Mouse (Mus musculus): ENCODE results near the gene Commd4. TPM values are rescaled to one million over a fixed set of nuclear protein-coding genes. Genes with fewer than 3 reads are reported as not detected.

Gene Commd4
- polyA plus RNA-seq, 1 experiment, result 4.1 TPM

DNA sequence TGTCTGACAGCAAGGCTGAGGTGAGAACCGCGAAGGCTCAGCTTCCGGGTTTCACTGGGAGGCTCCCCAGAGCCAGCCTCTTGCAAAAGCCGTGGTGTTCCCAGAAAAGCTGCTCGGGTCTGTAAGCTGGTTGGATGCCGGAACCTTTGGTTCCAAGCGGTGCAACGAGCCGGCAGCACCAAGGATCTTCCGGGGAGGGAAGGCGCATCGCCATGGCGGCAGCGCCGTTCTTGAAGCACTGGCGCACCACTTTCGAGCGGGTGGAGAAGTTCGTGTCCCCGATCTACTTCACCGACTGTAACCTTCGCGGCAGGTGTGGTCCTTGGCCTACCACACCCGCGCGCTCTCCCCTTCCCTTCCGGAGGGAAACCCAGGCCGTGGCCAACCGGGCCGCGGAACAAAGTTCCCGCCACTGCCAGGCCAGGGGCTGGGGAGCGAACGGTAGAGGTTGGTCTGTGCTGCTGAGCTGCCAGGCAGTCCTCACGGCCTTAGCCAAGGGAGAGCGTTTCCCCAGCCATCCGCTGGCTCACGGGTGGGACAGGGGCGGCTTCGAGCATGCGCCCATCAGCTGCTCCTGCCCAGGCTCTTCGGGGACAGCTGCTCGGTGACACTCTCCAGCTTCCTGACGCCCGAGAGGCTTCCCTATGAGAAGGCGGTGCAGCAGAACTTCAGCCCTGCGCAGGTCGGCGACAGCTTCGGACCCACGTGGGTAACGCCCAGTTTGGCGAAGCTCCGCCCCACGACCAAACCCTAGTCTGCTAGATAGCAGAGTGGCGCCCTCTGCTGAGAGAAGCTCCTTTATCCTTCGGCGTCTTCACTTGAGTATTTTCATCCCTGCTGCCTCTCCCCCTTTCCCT lies 27.3 kb downstream of the Commd4 start, which contains the start of gene Man2c1:
Gene Man2c1, plus strand, starts transcription at position 114 of the 857 bp plus-strand sequence.
- Histone ChIP-seq H3K9me3 (ENCODE audit: control insufficient read depth, low read length) (no peaks in the 10 kb centered on the region), H3K36me3 (ENCODE audit: control insufficient read depth) (peaks cover 59% of the 10 kb centered on the region), H3K27me3 (ENCODE audit: control insufficient read depth) (no peaks in the 10 kb centered on the region), H3K4me3 (replicated peaks) (peak within 1 kb of the TSS; percentile 77), H3K4me1 (ENCODE audit: control insufficient read depth) (peaks cover 25% of the 10 kb centered on the region)
- TF ChIP-seq GATA1 (IDR thresholded peaks at IDR 0.05; ENCODE audit: low read length), result no peak

GRCm38 (mm10) chr9:57129641-57130040 lies 28.5 kb downstream of the Commd4 start:
- H3K27me3 ChIP-seq (ENCODE audit: control insufficient read depth), result no peaks in the 10 kb centered on the region
- peak overlapping the region; percentile 77 for H3K4me3 ChIP-seq (replicated peaks)
- H3K4me1 ChIP-seq (ENCODE audit: control insufficient read depth), result peaks cover 25% of the 10 kb centered on the region
- TF ChIP-seq TAL1 (IDR thresholded peaks at IDR 0.05; ENCODE audit: low read length) (no peak), GATA1 (IDR thresholded peaks at IDR 0.05; ENCODE audit: low read length) (no peak)
- H3K36me3 ChIP-seq (ENCODE audit: control insufficient read depth), result peaks cover 59% of the 10 kb centered on the region
- no peaks in the 10 kb centered on the region for H3K9me3 ChIP-seq (ENCODE audit: control insufficient read depth, low read length)

DNA sequence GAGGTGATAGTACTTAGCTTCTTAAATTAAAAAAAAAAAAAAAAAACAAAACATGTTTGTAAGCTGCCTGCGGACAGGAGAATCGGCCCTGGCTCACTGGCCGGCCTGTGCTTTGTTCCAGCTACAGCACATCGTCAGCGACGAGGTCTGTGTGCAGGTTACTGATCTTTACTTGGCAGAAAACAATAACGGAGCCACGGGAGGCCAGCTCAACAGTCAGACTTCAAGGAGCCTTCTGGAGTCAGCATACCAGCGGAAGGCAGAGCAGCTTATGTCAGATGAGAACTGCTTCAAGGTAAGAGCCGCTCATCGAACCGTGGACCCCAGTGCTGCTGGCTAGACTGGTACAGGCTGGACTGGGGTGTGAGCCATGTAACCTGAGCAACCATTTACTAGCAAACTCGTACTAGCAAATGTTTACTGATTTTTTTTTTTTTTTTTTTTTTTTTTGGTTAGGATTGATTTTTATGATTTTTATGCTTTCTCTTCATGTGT lies 40.8 kb downstream of the Commd4 start:
- TF ChIP-seq GATA1 (IDR thresholded peaks at IDR 0.05; ENCODE audit: low read length), result no peak
- TF ChIP-seq TAL1 (IDR thresholded peaks at IDR 0.05; ENCODE audit: low read length), result no peak
- no peak overlapping the region for H3K4me3 ChIP-seq (replicated peaks)
- no peaks in the 10 kb centered on the region for H3K9me3 ChIP-seq (ENCODE audit: control insufficient read depth, low read length)
- H3K36me3 ChIP-seq (ENCODE audit: control insufficient read depth), result peaks cover 98% of the 10 kb centered on the region
- no peaks in the 10 kb centered on the region for H3K4me1 ChIP-seq (ENCODE audit: control insufficient read depth)
- no peaks in the 10 kb centered on the region for H3K27me3 ChIP-seq (ENCODE audit: control insufficient read depth)

Other genes with a start within 250 kb of the Commd4 start
- not detected in 2 replicates for gene Snx33, start 230.0 kb downstream of the Commd4 start, polyA plus RNA-seq (2012)
- gene Imp3, start 220.9 kb downstream of the Commd4 start, polyA plus RNA-seq (2012), result 5.7 TPM in 2 replicates
- 0.11 TPM in 1 of 2 replicates, not detected in the other for gene Snupn, start 207.5 kb downstream of the Commd4 start, polyA plus RNA-seq (2012)
- gene Ptpn9, start 163.4 kb downstream of the Commd4 start, polyA plus RNA-seq (2012), result 0.21 and 0.24 TPM in 2 replicates
- 0.63 and 0.75 TPM in 2 replicates for gene Sin3a, start 86.3 kb downstream of the Commd4 start, polyA plus RNA-seq (2012)
- 4.7 and 5.2 TPM in 2 replicates for gene Man2c1, start 27.6 kb downstream of the Commd4 start, polyA plus RNA-seq (2012)
- 0.10 and 0.19 TPM in 2 replicates for gene Neil1, start 10.0 kb downstream of the Commd4 start, polyA plus RNA-seq (2012)
- gene Trcg1, start 78.2 kb upstream of the Commd4 start, polyA plus RNA-seq (2012), result not detected in 2 replicates
- gene 1700017B05Rik, start 104.3 kb upstream of the Commd4 start, polyA plus RNA-seq (2012), result 15.8 and 16.8 TPM in 2 replicates

Measured in erythroblast, embryonic 14.5 days (primary cell).